Mouse (Mus musculus): ENCODE data around the gene Syk. TPM values are rescaled to one million over a fixed set of nuclear protein-coding genes. Genes with fewer than 3 reads are reported as not detected.

The Syk gene
- polyA plus RNA-seq, 1 experiment from 2014 or later = 6.8 TPM

DNA sequence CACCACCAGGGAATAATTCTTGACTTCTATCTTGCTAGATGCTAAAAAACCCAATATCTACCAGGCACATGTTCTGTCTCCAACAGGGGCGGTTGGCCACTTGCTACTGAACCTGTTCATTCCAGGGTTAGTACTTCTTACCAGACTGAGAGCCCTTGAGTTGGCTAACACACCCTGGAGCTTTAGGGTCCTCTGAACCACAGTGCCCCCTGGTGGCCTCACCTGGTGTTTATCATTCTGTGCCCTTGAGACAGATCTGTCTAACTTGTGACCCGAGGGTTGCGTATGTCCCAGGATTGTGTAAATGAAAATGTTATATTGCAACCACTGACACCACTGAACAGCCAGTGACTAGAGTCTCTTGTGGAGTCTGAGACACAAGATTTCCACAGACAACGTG is 41.1 kb downstream of the Syk start:
- Histone ChIP-seq H3K9me3 (ENCODE audit: low read length) (no peaks in the 10 kb centered on the region), H3K4me2 (ENCODE audit: low read depth, low read length) (no peak overlapping the region), H3K4me3 (ENCODE audit: low read depth, low read length) (no peak overlapping the region), H3K4me1 (ENCODE audit: insufficient read depth) (peaks cover 5% of the 10 kb centered on the region; the same call in 1 of the 2 replicates), H3K27me3 (ENCODE audit: insufficient read depth, low read length) (no peaks in the 10 kb centered on the region), H3K36me3 (replicated peaks; ENCODE audit: insufficient read depth, low read length) (peaks cover 30% of the 10 kb centered on the region), H3K27ac (ENCODE audit: low read depth) (no peak overlapping the region), H3K9ac (replicated peaks) (no peak overlapping the region)
- ATAC-seq (peak; percentile 57; the same call in 1 of the 2 replicates), DNase-seq (peak; percentile 84)
- 48% methylated on average over 4 of the region's 4 CpGs for WGBS (ENCODE audit: insufficient replicate concordance)
- no peak for TF ChIP-seq EP300 (IDR thresholded peaks at IDR 0.05; ENCODE audit: low read depth)
- peak; percentile 84 for TF ChIP-seq CTCF (IDR thresholded peaks at IDR 0.05; ENCODE audit: low read depth)

GRCm38 (mm10) chr13:52628602-52629001 is 45.6 kb downstream of the Syk start:
- Histone ChIP-seq H3K9me3 (ENCODE audit: low read length) (no peaks in the 10 kb centered on the region), H3K4me3 (ENCODE audit: low read depth, low read length) (no peak overlapping the region), H3K36me3 (replicated peaks; ENCODE audit: insufficient read depth, low read length) (peaks cover 20% of the 10 kb centered on the region), H3K9ac (replicated peaks) (no peak overlapping the region), H3K27ac (ENCODE audit: low read depth) (no peak overlapping the region), H3K27me3 (ENCODE audit: insufficient read depth, low read length) (no peaks in the 10 kb centered on the region), H3K4me2 (ENCODE audit: low read depth, low read length) (no peak overlapping the region), H3K4me1 (ENCODE audit: insufficient read depth) (no peaks in the 10 kb centered on the region)
- DNase-seq (peak; percentile 60), ATAC-seq (no peak; the same call in 1 of the 2 replicates)
- WGBS (ENCODE audit: insufficient replicate concordance) = 45% methylated on average over 9 of the region's 9 CpGs
- TF ChIP-seq CTCF (IDR thresholded peaks at IDR 0.05; ENCODE audit: low read depth) = peak; percentile 79
- TF ChIP-seq EP300 (IDR thresholded peaks at IDR 0.05; ENCODE audit: low read depth) = no peak

DNA sequence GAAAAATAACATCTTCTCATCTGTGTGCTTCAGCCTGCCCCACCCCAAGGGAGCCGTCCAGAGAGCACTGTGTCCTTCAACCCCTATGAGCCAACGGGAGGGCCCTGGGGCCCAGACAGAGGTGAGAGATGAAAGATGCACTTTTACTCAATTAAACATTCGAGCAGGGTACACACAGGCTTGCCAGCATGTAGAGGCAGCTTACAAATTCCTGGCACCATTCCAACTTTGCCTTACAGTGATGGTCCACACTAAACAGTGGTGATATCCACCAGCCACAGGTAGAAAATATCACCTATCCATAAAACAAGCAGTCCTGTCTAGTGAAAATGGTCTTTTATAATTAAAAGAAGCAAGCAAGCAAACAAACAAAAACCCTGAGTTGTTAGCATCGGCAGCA is 48.7 kb downstream of the Syk start:
- H3K27ac ChIP-seq (ENCODE audit: low read depth) = no peak overlapping the region
- ATAC-seq (no peak), DNase-seq (no peak)
- H3K4me3 ChIP-seq (ENCODE audit: low read depth, low read length) = no peak overlapping the region
- H3K9me3 ChIP-seq (ENCODE audit: low read length) = no peaks in the 10 kb centered on the region
- WGBS (ENCODE audit: insufficient replicate concordance) = 70% methylated on average over 4 of the region's 4 CpGs
- no peak overlapping the region for H3K4me2 ChIP-seq (ENCODE audit: low read depth, low read length)
- H3K27me3 ChIP-seq (ENCODE audit: insufficient read depth, low read length) = no peaks in the 10 kb centered on the region
- H3K36me3 ChIP-seq (replicated peaks; ENCODE audit: insufficient read depth, low read length) = peaks cover 16% of the 10 kb centered on the region
- no peak for TF ChIP-seq CTCF (IDR thresholded peaks at IDR 0.05; ENCODE audit: low read depth)
- 0 out of 2 replicates have a peak, but pooled peaks cover 3% of the 10 kb centered on the region for H3K4me1 ChIP-seq (ENCODE audit: insufficient read depth)
- no peak overlapping the region for H3K9ac ChIP-seq (replicated peaks)

DNA sequence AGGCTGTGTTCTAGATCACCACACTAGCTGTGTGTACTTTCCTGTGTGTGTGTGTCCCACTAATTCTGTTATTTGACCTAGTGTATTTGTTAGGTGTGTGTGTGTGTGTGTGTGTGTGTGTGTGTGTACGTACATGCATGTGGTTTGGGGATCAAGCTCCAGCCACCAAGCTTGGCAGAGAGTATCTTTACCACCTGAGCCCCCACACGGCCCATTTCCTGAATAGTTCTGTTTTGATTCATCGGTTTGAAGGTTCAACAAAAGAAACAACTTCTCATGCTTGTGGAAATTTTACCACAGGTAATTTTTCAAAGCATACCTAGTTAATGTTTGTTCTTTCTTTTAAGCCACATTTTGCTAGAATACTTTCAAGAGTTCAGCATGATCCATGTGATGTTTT is 52.5 kb downstream of the Syk start:
- peaks cover 26% of the 10 kb centered on the region for H3K36me3 ChIP-seq (replicated peaks; ENCODE audit: insufficient read depth, low read length)
- H3K4me2 ChIP-seq (ENCODE audit: low read depth, low read length) = no peak overlapping the region
- H3K9me3 ChIP-seq (ENCODE audit: low read length) = no peaks in the 10 kb centered on the region
- no peak overlapping the region for H3K27ac ChIP-seq (ENCODE audit: low read depth)
- WGBS (ENCODE audit: insufficient replicate concordance) = 66% methylated on average over 3 of the region's 3 CpGs
- TF ChIP-seq CTCF (IDR thresholded peaks at IDR 0.05; ENCODE audit: low read depth) = no peak
- H3K4me3 ChIP-seq (ENCODE audit: low read depth, low read length) = no peak overlapping the region
- no peak overlapping the region for H3K9ac ChIP-seq (replicated peaks)
- H3K4me1 ChIP-seq (ENCODE audit: insufficient read depth) = 0 out of 2 replicates have a peak, but pooled peaks cover 4% of the 10 kb centered on the region
- DNase-seq = no peak
- no peak for ATAC-seq
- H3K27me3 ChIP-seq (ENCODE audit: insufficient read depth, low read length) = no peaks in the 10 kb centered on the region

DNA sequence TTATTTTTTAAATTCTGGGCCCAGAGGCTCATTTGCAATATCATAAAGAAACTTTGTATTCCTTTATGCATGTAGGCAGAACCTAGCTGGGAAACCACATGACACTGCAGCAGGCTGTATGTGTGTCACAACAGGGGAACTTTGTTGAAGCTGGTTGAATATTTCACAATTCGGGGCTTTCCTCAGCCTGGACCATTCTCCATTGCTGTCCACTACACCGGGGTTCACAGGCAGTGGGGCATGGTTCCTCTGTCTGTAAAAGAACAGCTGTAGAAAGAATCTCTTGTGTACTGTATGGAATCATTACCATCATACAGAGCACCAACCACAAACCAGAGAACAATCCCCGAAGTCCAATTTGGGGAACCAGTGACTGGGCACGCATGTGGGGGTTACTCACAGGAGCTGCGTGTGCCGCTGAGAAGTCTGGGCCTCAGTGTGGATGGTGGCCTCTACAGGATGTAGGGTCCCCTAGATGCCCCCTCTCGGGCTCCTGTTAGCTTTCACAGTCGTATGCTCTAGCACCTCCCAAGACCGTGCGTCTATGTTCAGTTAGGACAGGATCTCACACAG is 53.3 kb downstream of the Syk start:
- no peaks in the 10 kb centered on the region for H3K27me3 ChIP-seq (ENCODE audit: insufficient read depth, low read length)
- TF ChIP-seq EP300 (IDR thresholded peaks at IDR 0.05; ENCODE audit: low read depth) = no peak
- TF ChIP-seq CTCF (IDR thresholded peaks at IDR 0.05; ENCODE audit: low read depth) = no peak
- WGBS (ENCODE audit: insufficient replicate concordance) = 66% methylated on average over 10 of the region's 10 CpGs
- H3K4me1 ChIP-seq (ENCODE audit: insufficient read depth) = 0 out of 2 replicates have a peak, but pooled peaks cover 4% of the 10 kb centered on the region
- no peak overlapping the region for H3K9ac ChIP-seq (replicated peaks)
- DNase-seq (peak; percentile 36), ATAC-seq (peak; percentile 84)
- no peak overlapping the region for H3K4me2 ChIP-seq (ENCODE audit: low read depth, low read length)
- H3K4me3 ChIP-seq (ENCODE audit: low read depth, low read length) = no peak overlapping the region
- no peaks in the 10 kb centered on the region for H3K9me3 ChIP-seq (ENCODE audit: low read length)
- no peak overlapping the region for H3K27ac ChIP-seq (ENCODE audit: low read depth)
- peaks cover 29% of the 10 kb centered on the region for H3K36me3 ChIP-seq (replicated peaks; ENCODE audit: insufficient read depth, low read length)

DNA sequence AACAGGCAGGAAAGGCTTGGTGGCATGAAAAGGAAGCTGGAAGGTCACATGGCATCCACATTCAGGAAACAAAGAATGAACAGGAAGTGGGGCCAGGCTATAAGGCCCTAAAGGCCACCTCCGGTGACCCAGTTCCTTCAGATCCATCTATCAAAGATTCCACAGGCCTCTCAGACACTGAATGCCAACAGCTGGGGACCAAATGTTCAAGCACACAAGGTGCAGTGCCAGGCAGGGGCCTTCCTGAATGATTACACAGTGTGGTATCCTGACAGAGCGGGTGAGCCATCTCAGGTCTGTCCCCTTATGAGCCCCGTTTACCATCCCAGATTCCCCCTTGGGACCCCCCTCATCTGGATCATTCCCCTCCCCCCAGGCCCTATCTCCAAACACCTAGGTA is 63.6 kb downstream of the Syk start:
- Histone ChIP-seq H3K27ac (ENCODE audit: low read depth) (no peak overlapping the region), H3K4me2 (ENCODE audit: low read depth, low read length) (no peak overlapping the region), H3K9ac (replicated peaks) (no peak overlapping the region), H3K9me3 (ENCODE audit: low read length) (no peaks in the 10 kb centered on the region), H3K27me3 (ENCODE audit: insufficient read depth, low read length) (no peaks in the 10 kb centered on the region), H3K4me3 (ENCODE audit: low read depth, low read length) (no peak overlapping the region), H3K36me3 (replicated peaks; ENCODE audit: insufficient read depth, low read length) (peaks cover 31% of the 10 kb centered on the region), H3K4me1 (ENCODE audit: insufficient read depth) (no peaks in the 10 kb centered on the region)
- 74% methylated on average over 3 of the region's 3 CpGs for WGBS (ENCODE audit: insufficient replicate concordance)
- DNase-seq = no peak
- no peak for ATAC-seq
- no peak for TF ChIP-seq EP300 (IDR thresholded peaks at IDR 0.05; ENCODE audit: low read depth)
- TF ChIP-seq CTCF (IDR thresholded peaks at IDR 0.05; ENCODE audit: low read depth) = no peak
